Mouse (Mus musculus) lung, adult 2 months (tissue): ENCODE measurements around the gene Phykpl.

Source experiments
- CTCF ChIP-seq: fragments of 200-500 bp; IDR thresholded peaks from 2 replicates; pipeline ENCODE4 v1.5.1; 2011; ENCODE audit warnings: mild to moderate bottlenecking, low read length, control low read depth; ENCODE audit not compliant: insufficient read depth
- POLR2A ChIP-seq: fragments of 200-500 bp; IDR thresholded peaks from 2 replicates; pipeline ENCODE4 v1.6.1; 2011; ENCODE audit warnings: low read depth, mild to moderate bottlenecking, control low read depth, low read length, borderline replicate concordance; ENCODE audit errors: extremely low read depth

- no peak for TF ChIP-seq CTCF
- no peak for TF ChIP-seq POLR2A
Measured at GRCm38 (mm10) chr11:51614256-51614655, 29.7 kb downstream of the Phykpl start.
